20 mouse cellular contexts compared by ENCODE assay signal in genomic region chr11:55028509-55028908, GRCm38 (mm10). TPM values are rescaled to one million over a fixed set of nuclear protein-coding genes. Genes with fewer than 3 reads are reported as not detected.
DNase-seq lines count a peak whose midpoint lies in the region; ATAC-seq lines count a peak whose summit lies in the region.
"Had no signal": no experiment of that assay in that cellular context is flagged by ENCODE, and none has a peak within 500 bp of the region (broad histone marks: within the 10 kb centered on the region; RNA-seq: fewer than 3 reads in every experiment).

No protein-coding gene starts in this region.

- no peak for DNase-seq in heart, embryonic 10.5 days (ENCODE audit: low spot score)
- no peak for DNase-seq in lung, adult 18-20 months
- no peak for DNase-seq in gastrocnemius, adult 8-10 months (ENCODE audit: low spot score in 2 of 2)
- no peak for DNase-seq in embryo, embryonic 10.5 days (ENCODE audit: low spot score)
- DNase-seq: cerebellum, adult 11 months; cerebellum, postnatal 36 days; gastrocnemius, postnatal 36 days; layer of hippocampus, adult 9-11 months; right cerebral cortex, postnatal 4 days; thymus, adult 2 months had no signal

- H3K4me2 ChIP-seq in heart, embryonic 15.5 days, result no peak overlapping the region
- H3K4me2 ChIP-seq in lung, embryonic 15.5 days, result no peak overlapping the region
- no peak overlapping the region for H3K4me2 ChIP-seq in limb, embryonic 13.5 days (replicated peaks)
- H3K4me2 ChIP-seq in stomach, embryonic 16.5 days (ENCODE audit: low read depth, low read length), result no peak overlapping the region
- H3K4me2 ChIP-seq: embryonic facial prominence, embryonic 12.5 days; heart, embryonic 13.5 days; neural tube, embryonic 13.5 days had no signal

- no peaks in the 10 kb centered on the region for H3K9me3 ChIP-seq in heart, embryonic 15.5 days (replicated peaks)
- H3K9me3 ChIP-seq in heart, embryonic 10.5 days, result no peaks in the 10 kb centered on the region
- H3K9me3 ChIP-seq in lung, embryonic 15.5 days, result no peaks in the 10 kb centered on the region
- no peaks in the 10 kb centered on the region for H3K9me3 ChIP-seq in limb, embryonic 13.5 days
- H3K9me3 ChIP-seq in stomach, embryonic 16.5 days (replicated peaks; ENCODE audit: control insufficient read depth, low read length), result no peaks in the 10 kb centered on the region
- H3K9me3 ChIP-seq: embryonic facial prominence, embryonic 12.5 days; forebrain, embryonic 10.5 days; heart, embryonic 13.5 days; hindbrain, embryonic 10.5 days; neural tube, embryonic 13.5 days had no signal

- no peak overlapping the region for H3K9ac ChIP-seq in heart, embryonic 15.5 days
- H3K9ac ChIP-seq in lung, embryonic 15.5 days, result no peak overlapping the region
- H3K9ac ChIP-seq in limb, embryonic 13.5 days, result no peak overlapping the region
- H3K9ac ChIP-seq in stomach, embryonic 16.5 days (ENCODE audit: low read length), result 0 out of 2 replicates have a peak overlapping the region, but pooled peaks have one; percentile 6
- H3K9ac ChIP-seq: embryonic facial prominence, embryonic 12.5 days; heart, embryonic 13.5 days; neural tube, embryonic 13.5 days had no signal

- H3K4me3 ChIP-seq in heart, embryonic 15.5 days, result no peak overlapping the region
- no peak overlapping the region for H3K4me3 ChIP-seq in heart, embryonic 10.5 days
- H3K4me3 ChIP-seq in lung, embryonic 15.5 days, result no peak overlapping the region
- no peak overlapping the region for H3K4me3 ChIP-seq in limb, embryonic 13.5 days
- H3K4me3 ChIP-seq in stomach, embryonic 16.5 days (replicated peaks; ENCODE audit: low read length), result no peak overlapping the region
- H3K4me3 ChIP-seq: embryonic facial prominence, embryonic 12.5 days; forebrain, embryonic 10.5 days; heart, embryonic 13.5 days; hindbrain, embryonic 10.5 days; neural tube, embryonic 13.5 days had no signal

- 66% methylated on average over 2 of the region's 2 CpGs for WGBS in heart, embryonic 15.5 days
- WGBS in heart, embryonic 10.5 days, result 71% methylated on average over 2 of the region's 2 CpGs
- WGBS in lung, embryonic 15.5 days, result 50% methylated on average over 2 of the region's 2 CpGs
- WGBS in limb, embryonic 13.5 days, result 66% methylated on average over 2 of the region's 2 CpGs
- WGBS in stomach, embryonic 16.5 days, result 62% methylated on average over 2 of the region's 2 CpGs

- no peaks in the 10 kb centered on the region for H3K27me3 ChIP-seq in heart, embryonic 15.5 days
- no peaks in the 10 kb centered on the region for H3K27me3 ChIP-seq in heart, embryonic 10.5 days (ENCODE audit: insufficient read depth, poor library complexity, severe bottlenecking)
- no peaks in the 10 kb centered on the region for H3K27me3 ChIP-seq in lung, embryonic 15.5 days
- no peaks in the 10 kb centered on the region for H3K27me3 ChIP-seq in limb, embryonic 13.5 days
- H3K27me3 ChIP-seq in stomach, embryonic 16.5 days (ENCODE audit: control insufficient read depth, insufficient read depth, low read length), result no peaks in the 10 kb centered on the region
- H3K27me3 ChIP-seq: embryonic facial prominence, embryonic 12.5 days; heart, embryonic 13.5 days had no signal

- H3K27ac ChIP-seq in heart, embryonic 15.5 days, result peak overlapping the region; percentile 44; the same call in 1 of the 2 replicates
- no peak overlapping the region for H3K27ac ChIP-seq in heart, embryonic 10.5 days
- peak overlapping the region; percentile 86 for H3K27ac ChIP-seq in lung, embryonic 15.5 days
- H3K27ac ChIP-seq in limb, embryonic 13.5 days, result peak overlapping the region; percentile 65; the same call in 1 of the 2 replicates
- peak overlapping the region; percentile 42; the same call in 1 of the 2 replicates for H3K27ac ChIP-seq in stomach, embryonic 16.5 days (ENCODE audit: low read length)
- H3K27ac ChIP-seq: embryonic facial prominence, embryonic 12.5 days; forebrain, embryonic 10.5 days; hindbrain, embryonic 10.5 days; neural tube, embryonic 13.5 days had no signal

- H3K36me3 ChIP-seq in heart, embryonic 15.5 days, result no peaks in the 10 kb centered on the region
- H3K36me3 ChIP-seq in heart, embryonic 10.5 days, result peaks cover 25% of the 10 kb centered on the region
- H3K36me3 ChIP-seq in lung, embryonic 15.5 days, result no peaks in the 10 kb centered on the region; the same call in 1 of the 2 replicates
- H3K36me3 ChIP-seq in limb, embryonic 13.5 days, result peaks cover 25% of the 10 kb centered on the region
- H3K36me3 ChIP-seq in stomach, embryonic 16.5 days (ENCODE audit: control insufficient read depth, insufficient read depth, low read length), result no peaks in the 10 kb centered on the region
- H3K36me3 ChIP-seq: forebrain, embryonic 10.5 days; hindbrain, embryonic 10.5 days; neural tube, embryonic 13.5 days had no signal

- H3K4me1 ChIP-seq in heart, embryonic 15.5 days (replicated peaks), result peaks cover 81% of the 10 kb centered on the region
- peaks cover 79% of the 10 kb centered on the region for H3K4me1 ChIP-seq in heart, embryonic 10.5 days
- peaks cover 80% of the 10 kb centered on the region for H3K4me1 ChIP-seq in lung, embryonic 15.5 days
- peaks cover 85% of the 10 kb centered on the region for H3K4me1 ChIP-seq in limb, embryonic 13.5 days
- H3K4me1 ChIP-seq in stomach, embryonic 16.5 days (ENCODE audit: control insufficient read depth, insufficient read depth, low read length), result peaks cover 70% of the 10 kb centered on the region

- ATAC-seq in heart, embryonic 15.5 days (replicated peaks; ENCODE audit: insufficient number of reproducible peaks, insufficient read depth, low FRiP score, low read depth), result no peak
- no peak for ATAC-seq in lung, embryonic 15.5 days (ENCODE audit: borderline replicate concordance, extremely low read depth, low FRiP score, low TSS enrichment)
- ATAC-seq in limb, embryonic 13.5 days (ENCODE audit: low FRiP score, low read depth), result no peak
- no peak for ATAC-seq in stomach, embryonic 16.5 days (ENCODE audit: insufficient read depth, low FRiP score)
- ATAC-seq: inflammation-experienced regulatory T-cells, adult 6 months had no signal

RNA-seq across cellular contexts. Expression of gene Anxa6, which starts 4.7 kb away (rescaled TPM):
- polyA plus RNA-seq in heart, embryonic 15.5 days (2015; fragmentation: Nextera tagmentation; extraction: Ambion mirVana), result 315 and 367 TPM in 2 replicates
- polyA plus RNA-seq in heart, embryonic 10.5 days (2016; fragmentation: Nextera tagmentation; extraction: Ambion mirVana), result 255 and 342 TPM in 2 replicates
- polyA plus RNA-seq in lung, embryonic 15.5 days (2015; fragmentation: Nextera tagmentation; extraction: Ambion mirVana), result 422 and 428 TPM in 2 replicates
- polyA plus RNA-seq in limb, embryonic 13.5 days (2015; fragmentation: Nextera tagmentation; extraction: Ambion mirVana), result 328 and 335 TPM in 2 replicates
- polyA plus RNA-seq in stomach, embryonic 16.5 days (2015; fragmentation: Nextera tagmentation; extraction: Ambion mirVana), result 364 and 365 TPM in 2 replicates
- total RNA-seq in gastrocnemius, adult 8-10 months (2022), result 100 to 1,000 TPM; 160 to 179 (median 170) TPM

RNA-seq across cellular contexts. Expression of gene Ccdc69, which starts 49.4 kb away (rescaled TPM):
- 17.6 and 21.4 TPM in 2 replicates for polyA plus RNA-seq in heart, embryonic 15.5 days (2015; fragmentation: Nextera tagmentation; extraction: Ambion mirVana)
- 10.4 and 17.5 TPM in 2 replicates for polyA plus RNA-seq in heart, embryonic 10.5 days (2016; fragmentation: Nextera tagmentation; extraction: Ambion mirVana)
- polyA plus RNA-seq in lung, embryonic 15.5 days (2015; fragmentation: Nextera tagmentation; extraction: Ambion mirVana), result 2.9 and 3.8 TPM in 2 replicates
- 0.57 and 0.90 TPM in 2 replicates for polyA plus RNA-seq in limb, embryonic 13.5 days (2015; fragmentation: Nextera tagmentation; extraction: Ambion mirVana)
- polyA plus RNA-seq in stomach, embryonic 16.5 days (2015; fragmentation: Nextera tagmentation; extraction: Ambion mirVana), result 3.5 and 3.7 TPM in 2 replicates
- 1 to 10 TPM; 1.8 to 4.2 (median 3.3) TPM for total RNA-seq in gastrocnemius, adult 8-10 months (2022)
